Mouse (Mus musculus) testis, adult 2 months (tissue): Measurements from ENCODE around the gene Nrxn2.

Experiments used
- CTCF ChIP-seq: fragments of 200-500 bp; IDR thresholded peaks from 2 replicates; pipeline ENCODE4 v1.5.1; 2012; ENCODE audit warnings: low read depth, mild to moderate bottlenecking, inconsistent platforms, low read length, moderate library complexity; ENCODE audit not compliant: control insufficient read depth, insufficient read depth, insufficient replicate concordance
- POLR2A ChIP-seq: fragments of 200-500 bp; IDR thresholded peaks from 2 replicates; pipeline ENCODE4 v1.6.1; 2012; ENCODE audit warnings: low read depth, mild to moderate bottlenecking, inconsistent platforms, low read length, moderate library complexity; ENCODE audit not compliant: control insufficient read depth

GRCm38 (mm10) chr19:6416124-6416770 lies 2.3 kb upstream of the Nrxn2 start:
- TF ChIP-seq POLR2A (no peak), CTCF (no peak)
